Mouse (Mus musculus) lung, postnatal 36 days (tissue): ENCODE data around the gene Fadd.

ENCODE experiments used
- DNase-seq: peaks from one replicate; pipeline ENCODE4 v3.0.0; 2022; ENCODE audit warnings: mixed read lengths

Gene Fadd

DNA sequence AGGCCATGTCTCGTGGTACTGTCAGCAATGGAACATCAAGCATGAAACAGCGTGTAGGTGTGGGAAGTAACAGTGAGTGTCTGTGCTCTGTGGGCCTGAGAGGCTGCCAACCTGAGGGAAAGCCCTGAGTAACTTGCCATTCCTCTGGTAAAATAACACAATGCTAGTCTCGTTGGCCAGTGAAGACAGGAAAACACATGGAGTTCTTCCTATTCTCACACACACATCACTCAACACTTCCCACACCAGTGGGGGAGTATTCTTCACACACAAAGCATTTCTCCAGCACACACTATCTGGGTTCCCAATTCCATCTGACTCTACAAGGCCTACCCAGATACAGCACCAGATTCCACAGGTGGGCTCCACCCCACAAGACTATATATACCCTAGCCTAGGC, 52.4 kb downstream of the Fadd start:
- DNase-seq: no peak

DNA sequence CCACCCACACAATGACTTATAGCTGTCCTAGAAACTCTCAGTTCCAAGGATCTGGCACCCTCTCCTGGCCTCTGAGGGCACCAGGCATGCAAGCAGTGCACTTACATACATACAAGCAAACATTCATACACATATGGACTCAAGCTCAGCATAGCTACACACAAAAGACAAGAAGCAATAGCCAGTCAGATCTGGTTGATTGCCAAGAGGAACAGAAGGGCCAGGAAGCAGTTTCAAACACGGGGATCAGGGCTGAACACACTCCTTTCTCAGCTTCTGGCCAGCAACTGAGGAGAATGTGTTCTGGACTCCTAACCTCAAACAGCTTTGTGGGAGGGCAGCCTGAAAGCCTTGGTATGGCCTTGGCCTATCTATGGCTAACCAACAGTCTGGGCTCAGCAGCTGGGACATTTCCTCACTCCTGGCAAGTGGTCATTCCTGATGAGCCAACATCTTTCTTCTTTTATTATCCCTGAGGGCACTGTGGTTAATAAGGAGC, 54.5 kb downstream of the Fadd start:
- DNase-seq: peak; percentile 42
